Mouse (Mus musculus) kidney, postnatal 36 days (tissue): ENCODE data around the gene Scaf8.

Source experiments
- DNase-seq, 2 experiments: peaks; one replicate each; pipeline ENCODE4 v3.0.0; 2021 to 2022; ENCODE audit warnings: mixed read lengths in 2 of 2

The Scaf8 gene

DNA sequence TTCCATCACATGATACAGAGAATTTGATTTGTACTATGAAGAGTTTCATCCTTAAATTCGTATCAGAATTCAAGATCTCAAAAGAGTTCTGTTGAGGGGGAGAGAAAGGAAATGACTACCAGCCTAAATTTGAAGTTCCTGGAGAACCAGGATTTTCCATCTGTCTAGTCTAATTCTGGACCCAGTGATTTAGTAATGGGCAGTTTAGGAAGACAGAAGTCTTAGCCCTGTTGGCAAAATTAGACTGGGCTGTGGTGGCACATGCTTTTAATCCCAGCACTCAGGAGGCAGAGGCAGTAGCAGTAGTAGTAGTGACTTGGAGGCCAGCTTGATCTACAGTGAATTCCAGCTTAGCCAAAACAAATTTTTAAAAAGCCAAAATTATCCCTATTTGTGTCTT lies 93.7 kb downstream of the Scaf8 start:
- no peak for DNase-seq

DNA sequence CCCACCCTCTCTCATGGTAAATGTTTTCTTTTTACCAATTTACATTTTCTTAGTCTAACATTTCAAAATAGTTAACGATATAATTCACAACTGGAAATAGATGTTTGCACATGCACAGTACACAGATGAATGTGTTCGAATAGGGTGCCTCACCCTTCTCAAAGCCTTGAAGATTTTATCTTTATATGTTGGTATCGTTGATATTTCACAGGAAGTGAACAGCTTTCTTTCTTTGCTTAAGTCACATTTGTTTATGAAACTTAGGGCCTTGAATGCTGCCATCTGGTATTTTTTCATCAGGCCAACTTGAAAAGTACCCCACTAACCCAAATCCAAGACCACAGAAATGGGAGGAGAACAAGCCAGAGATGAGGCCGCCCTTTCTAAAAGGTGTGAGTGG lies 94.8 kb downstream of the Scaf8 start:
- DNase-seq = no peak

DNA sequence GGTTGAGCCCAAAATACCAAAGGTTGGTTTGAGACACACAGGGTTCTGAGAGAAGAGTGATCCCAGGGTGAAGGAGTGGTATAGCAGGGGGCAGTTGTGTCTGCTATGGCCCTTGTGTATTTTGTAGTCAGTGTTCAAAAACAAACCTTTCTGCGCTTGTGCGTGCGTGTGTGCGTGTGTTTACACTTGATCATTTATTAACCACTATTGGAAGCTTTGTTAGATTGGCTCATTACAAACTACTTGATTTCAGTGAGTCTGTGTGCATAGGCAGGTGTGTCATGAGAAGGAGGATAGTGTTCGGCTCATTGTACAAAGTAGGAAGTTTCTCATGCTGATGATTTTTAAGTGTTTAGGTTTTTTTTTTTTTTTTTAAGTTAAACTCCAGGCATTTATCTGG lies 95.4 kb downstream of the Scaf8 start:
- DNase-seq = no peak

DNA sequence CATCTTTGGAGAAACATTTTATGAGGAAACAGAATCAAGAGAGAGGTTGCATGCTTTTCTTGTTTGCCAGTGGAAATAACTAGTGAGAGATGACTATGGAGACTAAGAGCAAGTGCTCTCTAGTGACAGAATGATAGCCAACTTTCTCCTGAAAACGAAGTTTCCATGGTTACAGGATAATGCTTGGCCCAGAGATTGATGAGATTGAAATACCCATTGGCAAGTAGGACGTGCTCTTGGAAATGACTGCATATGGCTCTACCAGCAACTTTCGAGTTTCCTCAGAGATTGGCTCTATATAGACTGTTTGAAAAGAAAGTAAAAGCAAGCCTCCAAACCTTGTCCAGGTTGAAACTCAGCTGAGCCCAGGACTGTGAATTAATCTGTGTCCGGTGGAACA lies 97.3 kb downstream of the Scaf8 start:
- no peak for DNase-seq

DNA sequence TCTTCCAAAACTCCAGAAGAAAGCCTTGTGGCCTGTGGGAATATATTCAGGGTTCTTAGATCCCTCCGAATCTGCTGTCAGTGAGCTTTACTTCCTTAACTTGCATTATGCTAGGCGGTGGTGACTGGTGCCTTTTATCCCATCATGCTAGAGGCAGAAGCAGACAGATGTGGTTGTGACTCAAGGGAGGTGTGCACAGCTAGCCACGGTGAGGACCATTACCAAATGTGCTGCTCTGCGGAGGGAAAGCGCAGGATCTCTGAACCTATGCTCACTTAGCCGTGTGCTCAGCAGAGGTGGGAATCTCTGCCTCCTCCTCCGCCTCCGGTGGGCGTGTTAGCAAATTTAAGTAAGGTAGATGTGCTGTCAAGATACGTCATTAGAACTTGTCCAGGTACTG lies 98.1 kb downstream of the Scaf8 start:
- no peak for DNase-seq

DNA sequence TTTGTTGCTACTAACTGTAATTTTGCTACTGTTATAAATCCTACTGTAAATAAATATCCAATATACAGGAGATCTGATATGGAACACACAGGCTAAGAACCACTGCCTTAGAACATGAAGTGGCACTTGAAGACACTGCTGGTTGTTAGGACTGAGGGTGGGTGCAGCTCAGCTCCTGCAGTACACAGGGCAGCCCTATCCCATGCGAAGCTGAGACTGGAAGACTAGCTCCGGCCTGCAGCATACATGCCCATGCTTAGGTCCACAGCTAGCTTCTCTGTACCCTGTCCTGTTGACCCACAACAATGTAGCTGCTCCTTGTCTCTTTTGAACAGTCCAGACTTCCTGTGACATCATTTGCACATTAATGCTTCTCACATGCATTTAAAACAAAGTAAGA lies 100.1 kb downstream of the Scaf8 start:
- no peak for DNase-seq

DNA sequence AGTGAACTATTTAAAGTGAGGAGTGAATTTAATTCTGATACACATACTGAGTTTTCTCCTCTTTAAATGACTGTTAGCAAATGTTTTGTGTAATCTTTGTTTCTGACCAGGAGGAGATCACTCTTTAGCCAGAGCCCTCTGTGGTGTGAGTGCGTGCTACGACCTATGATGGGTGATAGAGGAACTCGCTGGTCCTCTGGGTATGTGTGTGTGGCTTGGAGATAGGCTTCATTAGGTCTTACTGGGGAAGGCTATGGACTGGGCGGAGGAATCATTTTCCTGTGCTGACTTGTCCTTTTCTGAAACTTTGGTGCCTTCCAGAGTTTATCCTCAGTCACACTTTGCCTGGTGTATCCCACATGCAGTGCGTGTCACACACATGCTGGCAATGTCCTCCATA lies 102.3 kb downstream of the Scaf8 start:
- DNase-seq = no peak

DNA sequence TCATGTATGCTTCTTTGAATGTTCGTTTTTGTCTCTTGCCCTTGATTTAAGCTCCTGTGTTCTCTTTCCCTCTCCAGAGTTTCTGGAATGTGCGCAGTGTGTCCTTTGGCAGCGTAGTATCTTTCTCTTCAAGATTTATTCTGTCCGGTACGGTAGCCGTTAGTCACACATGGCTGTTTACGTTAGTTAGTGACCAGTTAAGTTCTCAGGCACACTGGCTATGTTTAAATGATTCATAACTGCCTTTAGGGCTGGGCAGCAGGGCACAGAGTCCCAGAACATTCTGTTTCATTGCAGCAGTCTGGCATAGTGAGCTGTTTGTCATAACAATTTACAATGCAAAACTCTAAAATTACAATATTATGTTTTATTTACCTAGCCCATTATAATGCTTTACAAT lies 103.6 kb downstream of the Scaf8 start:
- peak; percentile 19 to 72 for DNase-seq

DNA sequence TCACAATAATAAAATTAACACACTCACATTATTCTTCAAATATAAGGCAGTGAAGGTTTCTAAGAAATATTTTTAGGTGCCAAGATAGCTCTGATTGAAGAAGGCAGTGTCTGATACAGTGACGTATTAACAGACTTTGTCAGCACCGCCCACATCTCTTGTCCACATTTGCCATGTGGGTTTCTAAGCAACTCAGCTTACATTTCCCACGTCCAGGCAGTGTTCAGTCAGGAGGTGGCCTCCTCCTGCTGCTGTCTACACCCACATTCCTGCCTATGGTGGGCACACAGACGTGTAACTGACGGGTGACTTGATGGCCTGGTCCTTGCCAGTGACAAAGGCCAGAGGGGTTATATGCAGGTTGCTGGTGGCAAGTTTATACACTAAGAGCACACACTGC lies 104.1 kb downstream of the Scaf8 start:
- peak in 1 of 2 experiments; percentile 44 for DNase-seq

DNA sequence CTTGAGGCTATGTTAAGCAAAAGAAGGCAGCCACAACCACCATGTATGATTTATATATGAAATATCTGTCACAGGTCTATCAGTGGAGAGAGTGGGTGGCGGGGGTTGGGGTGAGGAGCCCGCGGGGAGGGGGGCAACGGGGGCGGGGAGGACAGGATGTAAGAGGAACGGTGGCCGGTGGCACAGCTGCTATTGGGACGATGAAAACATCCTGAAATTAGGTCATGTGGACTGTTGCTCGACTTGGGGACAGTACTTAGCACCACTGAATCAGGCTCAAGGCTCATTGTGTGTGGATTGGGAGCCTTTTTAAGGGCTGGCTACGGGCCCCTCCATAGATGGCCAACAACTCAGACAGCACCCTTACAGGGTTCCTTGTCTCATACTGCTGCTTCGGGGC lies 105.4 kb downstream of the Scaf8 start:
- DNase-seq = no peak

DNA sequence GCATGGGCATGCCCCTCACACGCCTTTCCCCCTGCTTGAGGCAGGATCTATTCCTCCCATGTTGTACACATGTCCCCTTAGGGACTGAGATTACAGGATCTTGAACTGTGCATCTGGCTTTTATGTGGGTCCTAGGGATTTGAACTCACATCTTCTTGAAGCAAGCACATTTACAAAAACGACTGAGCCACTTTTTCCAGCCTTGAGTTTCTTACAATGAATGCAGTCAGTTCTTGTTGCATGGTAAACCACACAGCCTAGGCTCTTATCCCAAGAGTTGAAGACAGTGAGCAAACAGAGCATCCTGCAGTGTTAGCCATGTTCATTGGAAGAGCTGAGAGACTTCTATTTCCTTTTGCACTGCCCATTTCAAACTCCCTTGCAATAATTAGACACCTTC lies 108.3 kb downstream of the Scaf8 start:
- no peak for DNase-seq

DNA sequence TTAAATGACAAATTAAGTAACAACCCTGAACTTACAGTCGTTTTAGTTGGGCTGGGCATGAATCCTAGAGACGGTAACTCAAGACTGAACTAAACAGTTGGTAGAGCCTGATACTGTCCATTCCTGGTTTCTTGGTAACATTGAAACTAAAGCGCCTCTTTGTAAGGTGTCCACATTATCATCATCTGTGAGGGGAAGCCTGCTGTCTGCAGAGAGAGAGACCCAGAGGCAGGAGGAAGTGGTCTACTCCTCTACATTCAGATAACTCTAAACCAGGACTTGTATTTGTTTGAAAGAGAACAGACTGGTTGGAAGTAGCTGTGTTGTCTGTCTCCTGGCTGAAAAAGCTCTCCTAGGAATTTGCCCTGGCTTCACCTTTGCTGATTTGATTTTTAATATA lies 108.9 kb downstream of the Scaf8 start:
- no peak for DNase-seq

DNA sequence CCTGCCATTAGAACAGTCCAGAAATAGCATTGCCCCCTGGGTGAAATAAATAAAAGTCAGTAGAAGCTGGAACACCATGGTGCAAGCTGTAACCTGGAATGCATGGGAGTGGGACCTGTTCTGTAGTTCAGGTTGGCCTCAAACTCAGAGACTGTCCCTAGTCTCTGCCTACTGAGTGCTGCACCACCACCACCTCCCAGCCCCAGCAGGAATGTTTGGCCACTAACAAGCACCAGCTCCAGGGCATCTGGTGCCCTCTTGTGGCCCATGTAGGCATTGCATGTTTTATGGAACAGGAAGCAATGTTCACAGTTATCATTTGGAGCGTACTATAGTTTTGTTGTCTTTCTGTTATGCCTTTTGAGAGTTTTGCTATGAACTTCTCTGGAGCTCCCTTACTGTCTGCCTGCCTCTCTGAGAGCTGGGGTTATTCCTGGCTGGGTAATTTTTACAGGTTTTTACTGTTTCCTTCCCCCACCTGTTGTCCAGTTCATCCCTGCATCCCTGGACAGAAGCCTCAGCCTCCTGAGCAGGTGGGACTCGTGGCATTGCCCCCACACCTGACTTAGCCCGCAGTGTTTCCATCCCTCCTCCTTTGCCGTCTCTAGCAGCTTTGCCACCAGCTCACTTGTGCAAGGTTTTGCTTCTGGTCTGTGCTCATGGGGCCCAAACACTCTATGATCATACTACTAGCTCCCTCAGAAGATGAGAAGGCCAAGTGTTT lies 109.8 kb downstream of the Scaf8 start:
- peak; percentile 87 to 94 for DNase-seq

DNA sequence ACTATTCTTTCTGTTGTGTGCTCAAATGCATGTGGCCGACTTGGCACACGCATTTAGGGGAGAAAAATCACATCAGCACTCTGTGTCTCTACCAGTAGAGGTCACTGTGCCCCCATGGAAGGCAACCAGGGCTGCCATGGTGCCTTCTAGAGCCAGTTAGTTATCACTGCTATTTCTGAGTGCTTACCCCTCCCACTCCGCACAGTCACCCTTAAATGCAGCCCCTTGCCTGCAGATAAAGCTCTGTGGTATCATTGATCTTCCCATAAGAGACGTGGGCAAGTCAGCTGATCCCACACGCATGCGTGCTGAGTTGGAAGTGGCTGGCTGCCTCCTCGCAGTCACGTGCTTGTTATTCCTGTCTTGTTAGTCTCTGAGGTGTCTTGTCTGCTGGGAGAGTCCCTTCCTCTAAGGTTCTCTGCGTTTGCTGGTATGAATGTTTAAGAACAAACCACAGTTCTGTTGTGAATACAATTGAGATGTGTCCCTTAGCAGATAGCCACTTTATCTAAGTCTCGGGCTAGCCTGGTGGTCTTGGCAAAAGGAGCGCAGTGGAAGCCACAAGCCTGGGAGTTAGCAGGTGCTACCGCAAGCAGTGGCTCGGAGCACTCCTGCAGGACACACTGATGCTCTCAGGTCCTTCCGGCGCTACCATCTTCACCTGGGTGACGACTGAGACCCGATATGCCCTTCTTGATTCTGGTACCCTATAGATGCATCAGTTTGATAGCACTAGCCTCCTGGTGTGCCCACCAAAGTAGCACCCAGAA lies 115.6 kb downstream of the Scaf8 start:
- peak; percentile 40 to 68 for DNase-seq

DNA sequence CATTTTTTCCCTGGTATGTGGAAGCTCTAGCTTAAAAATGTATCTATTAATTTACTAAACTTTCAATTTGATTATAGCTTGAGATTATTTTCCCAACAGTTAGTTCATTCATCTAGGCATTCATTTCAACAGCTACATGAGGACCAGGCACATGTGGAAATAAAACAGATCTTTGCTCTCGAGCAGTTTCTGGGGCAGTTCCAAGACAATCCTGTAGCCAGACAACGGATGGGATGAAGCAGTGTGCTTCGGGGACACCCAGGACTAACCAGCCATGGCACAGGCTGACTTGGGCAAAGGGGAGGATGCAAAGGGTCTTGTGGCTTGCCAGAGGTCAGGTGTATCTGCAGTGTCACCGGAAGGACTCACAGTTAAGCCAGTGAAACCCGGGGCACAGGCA lies 117.9 kb downstream of the Scaf8 start:
- DNase-seq = no peak

DNA sequence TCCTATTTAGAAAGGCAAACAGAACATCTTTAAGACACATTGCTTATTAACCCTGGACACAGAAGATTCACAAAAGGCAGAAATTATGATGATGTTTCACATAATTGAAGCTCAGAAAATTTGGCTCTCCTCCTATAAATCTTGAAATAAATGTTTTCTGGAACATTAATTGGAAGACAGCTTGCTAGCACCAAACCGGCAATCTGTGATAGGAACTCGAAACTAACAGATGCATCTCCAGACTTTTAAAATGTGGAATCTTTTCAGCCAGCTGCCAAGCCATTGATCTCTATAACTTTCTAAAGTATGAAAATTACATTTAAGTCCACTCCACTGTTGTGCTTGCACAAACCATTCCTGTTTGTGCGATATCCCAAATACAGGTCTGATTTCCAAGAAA lies 128.9 kb downstream of the Scaf8 start:
- no peak for DNase-seq

DNA sequence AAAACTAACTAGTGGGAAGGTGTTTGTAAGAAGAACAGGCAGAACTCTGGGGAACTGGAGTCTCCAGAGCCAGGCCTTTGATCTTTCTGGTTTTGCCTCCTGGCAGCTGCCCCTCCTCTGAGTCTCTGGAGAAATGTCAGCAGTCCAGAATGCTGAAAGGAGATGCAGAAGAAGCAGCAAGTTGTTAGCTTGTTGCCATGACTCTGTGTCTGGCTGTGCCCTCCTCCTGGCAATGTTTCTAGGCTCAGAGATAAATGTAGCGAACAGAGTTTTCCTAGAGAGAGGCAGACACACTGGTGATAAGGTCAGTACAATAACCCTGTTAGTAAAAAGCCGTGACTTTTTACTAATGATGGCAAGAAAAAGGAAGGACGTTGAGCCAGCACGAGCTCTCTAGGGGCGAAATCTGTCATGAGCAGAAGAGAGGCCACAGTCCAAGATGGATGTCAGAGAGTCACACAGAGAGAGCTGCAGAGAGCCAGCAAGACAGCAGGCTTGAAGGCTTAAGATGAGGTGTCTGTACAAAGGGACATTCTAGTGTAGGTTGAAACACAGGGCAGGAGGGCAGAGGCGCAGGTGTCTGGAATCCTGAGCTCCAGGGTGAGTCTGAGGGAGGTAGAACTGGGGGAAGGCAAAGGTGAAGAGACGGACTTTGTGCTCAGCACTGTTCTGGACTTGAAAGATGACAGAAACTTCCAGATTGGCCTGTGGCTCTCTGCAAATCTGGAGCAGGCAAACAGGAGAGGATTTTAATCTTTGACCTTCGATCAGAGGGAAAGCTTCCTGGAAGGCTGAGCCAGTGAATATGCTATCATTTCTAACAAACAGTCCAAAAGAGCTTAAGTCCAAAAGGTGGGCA lies 130.3 kb downstream of the Scaf8 start:
- peak; percentile 73 to 89 for DNase-seq

DNA sequence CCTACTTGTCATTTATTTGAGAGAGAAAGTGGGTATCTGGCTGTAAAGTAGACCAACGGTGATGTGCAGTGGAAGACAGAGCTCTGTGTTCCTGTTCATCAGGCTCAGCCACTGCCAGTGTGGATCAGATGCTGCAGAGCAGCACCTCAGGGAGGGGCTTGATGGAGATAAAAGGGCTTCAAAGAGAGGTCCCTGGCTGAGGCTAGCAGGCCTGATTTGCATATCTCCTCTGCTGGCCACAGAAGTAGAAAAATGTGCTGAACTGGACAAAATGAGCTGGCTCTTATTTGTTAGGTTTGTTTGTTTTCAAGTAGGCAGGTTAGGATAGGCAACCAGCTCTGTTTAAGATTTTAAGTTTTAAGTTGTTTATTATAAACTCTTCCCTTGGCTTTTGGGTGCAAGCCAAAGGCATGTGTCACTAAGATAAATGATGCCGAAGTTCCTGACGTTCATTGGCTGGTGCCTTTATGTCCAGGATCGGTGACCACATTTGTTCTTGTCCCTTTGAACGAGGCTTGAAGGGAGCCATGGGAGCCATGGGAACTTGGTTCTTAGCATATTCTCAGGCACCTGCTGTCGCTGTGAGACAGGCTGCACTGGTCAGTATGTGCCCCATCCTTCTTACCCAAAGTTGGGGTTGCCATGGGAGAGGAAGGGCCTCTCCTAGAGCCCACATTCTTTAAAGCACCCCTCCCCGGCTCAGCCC lies 132.0 kb downstream of the Scaf8 start:
- DNase-seq = peak; percentile 58 to 60
